Mouse (Mus musculus): ENCODE measurements around the gene Fam208b. TPM values are rescaled to one million over a fixed set of nuclear protein-coding genes. Genes with fewer than 3 reads are reported as not detected.

The Fam208b gene
- 4.7 and 6.2 TPM in 2 replicates for polyA plus RNA-seq (2012; ENCODE audit: insufficient read depth, insufficient read length, missing spikeins)

GRCm38 (mm10) chr13:3610795-3611438 is at the start of gene Fam208b:
TSS of gene Fam208b (minus strand) at chr13:3611108.
- Histone ChIP-seq H3K4me3 (ENCODE audit: insufficient read depth, low read depth, low read length) (peak within 1 kb of the TSS; percentile 91), H3K27ac (replicated peaks; ENCODE audit: low read depth, low read length) (peak within 1 kb of the TSS; percentile 65), H3K4me1 (ENCODE audit: control insufficient read depth, insufficient read depth, insufficient read length, low read length) (no peaks in the 10 kb centered on the region)

GRCm38 (mm10) chr13:3659163-3660160 is 48.6 kb upstream of the Fam208b start:
- H3K4me1 ChIP-seq (ENCODE audit: control insufficient read depth, insufficient read depth, insufficient read length, low read length) = no peaks in the 10 kb centered on the region; the same call in 1 of the 2 replicates
- no peak overlapping the region for H3K27ac ChIP-seq (replicated peaks; ENCODE audit: low read depth, low read length)
- H3K4me3 ChIP-seq (ENCODE audit: insufficient read depth, low read depth, low read length) = no peak overlapping the region

GRCm38 (mm10) chr13:3654432-3654831 is 43.5 kb upstream of the Fam208b start:
- Histone ChIP-seq H3K4me3 (ENCODE audit: insufficient read depth, low read depth, low read length) (no peak overlapping the region), H3K27ac (replicated peaks; ENCODE audit: low read depth, low read length) (no peak overlapping the region), H3K4me1 (ENCODE audit: control insufficient read depth, insufficient read depth, insufficient read length, low read length) (no peaks in the 10 kb centered on the region; the same call in 1 of the 2 replicates)

GRCm38 (mm10) chr13:3650569-3650968 is 39.7 kb upstream of the Fam208b start:
- Histone ChIP-seq H3K4me3 (ENCODE audit: insufficient read depth, low read depth, low read length) (no peak overlapping the region), H3K27ac (replicated peaks; ENCODE audit: low read depth, low read length) (no peak overlapping the region), H3K4me1 (ENCODE audit: control insufficient read depth, insufficient read depth, insufficient read length, low read length) (no peaks in the 10 kb centered on the region)

GRCm38 (mm10) chr13:3646566-3646965 is 35.7 kb upstream of the Fam208b start:
- Histone ChIP-seq H3K27ac (replicated peaks; ENCODE audit: low read depth, low read length) (no peak overlapping the region), H3K4me3 (ENCODE audit: insufficient read depth, low read depth, low read length) (no peak overlapping the region), H3K4me1 (ENCODE audit: control insufficient read depth, insufficient read depth, insufficient read length, low read length) (no peaks in the 10 kb centered on the region)

- Histone ChIP-seq H3K4me1 (ENCODE audit: control insufficient read depth, insufficient read depth, insufficient read length, low read length) (no peaks in the 10 kb centered on the region), H3K27ac (replicated peaks; ENCODE audit: low read depth, low read length) (no peak overlapping the region), H3K4me3 (ENCODE audit: insufficient read depth, low read depth, low read length) (no peak overlapping the region)
These were observed 35.0 kb upstream of the Fam208b start for GRCm38 (mm10) chr13:3645919-3646318.

GRCm38 (mm10) chr13:3644871-3645270 is 34.0 kb upstream of the Fam208b start:
- Histone ChIP-seq H3K27ac (replicated peaks; ENCODE audit: low read depth, low read length) (no peak overlapping the region), H3K4me1 (ENCODE audit: control insufficient read depth, insufficient read depth, insufficient read length, low read length) (no peaks in the 10 kb centered on the region), H3K4me3 (ENCODE audit: insufficient read depth, low read depth, low read length) (no peak overlapping the region)

GRCm38 (mm10) chr13:3642538-3642937 is 31.6 kb upstream of the Fam208b start:
- Histone ChIP-seq H3K27ac (replicated peaks; ENCODE audit: low read depth, low read length) (no peak overlapping the region), H3K4me1 (ENCODE audit: control insufficient read depth, insufficient read depth, insufficient read length, low read length) (no peaks in the 10 kb centered on the region)

GRCm38 (mm10) chr13:3642049-3642448 is 31.1 kb upstream of the Fam208b start:
- H3K4me1 ChIP-seq (ENCODE audit: control insufficient read depth, insufficient read depth, insufficient read length, low read length) = no peaks in the 10 kb centered on the region
- H3K4me3 ChIP-seq (ENCODE audit: insufficient read depth, low read depth, low read length) = no peak overlapping the region
- no peak overlapping the region for H3K27ac ChIP-seq (replicated peaks; ENCODE audit: low read depth, low read length)

More at GRCm38 (mm10) chr13:3642538-3642937, 31.6 kb upstream of the Fam208b start:
- no peak overlapping the region for H3K4me3 ChIP-seq (ENCODE audit: insufficient read depth, low read depth, low read length)

GRCm38 (mm10) chr13:3636797-3637196 is 25.9 kb upstream of the Fam208b start:
- peak overlapping the region; percentile 15; the same call in 1 of the 2 replicates for H3K27ac ChIP-seq (replicated peaks; ENCODE audit: low read depth, low read length)
- H3K4me3 ChIP-seq (ENCODE audit: insufficient read depth, low read depth, low read length) = peak overlapping the region; percentile 55
- H3K4me1 ChIP-seq (ENCODE audit: control insufficient read depth, insufficient read depth, insufficient read length, low read length) = no peaks in the 10 kb centered on the region

GRCm38 (mm10) chr13:3635076-3635475 is 24.2 kb upstream of the Fam208b start:
- Histone ChIP-seq H3K27ac (replicated peaks; ENCODE audit: low read depth, low read length) (no peak overlapping the region), H3K4me3 (ENCODE audit: insufficient read depth, low read depth, low read length) (no peak overlapping the region), H3K4me1 (ENCODE audit: control insufficient read depth, insufficient read depth, insufficient read length, low read length) (no peaks in the 10 kb centered on the region)

GRCm38 (mm10) chr13:3633895-3634811 is 23.2 kb upstream of the Fam208b start, which contains the start of gene Asb13:
TSS of gene Asb13 (plus strand) at chr13:3634032.
- Histone ChIP-seq H3K27ac (replicated peaks; ENCODE audit: low read depth, low read length) (0 out of 2 replicates have a peak within 1 kb of the TSS, but pooled peaks have one; percentile 44), H3K4me3 (ENCODE audit: insufficient read depth, low read depth, low read length) (peak within 1 kb of the TSS; percentile 93), H3K4me1 (ENCODE audit: control insufficient read depth, insufficient read depth, insufficient read length, low read length) (no peaks in the 10 kb centered on the region)

GRCm38 (mm10) chr13:3633131-3633530 is 22.2 kb upstream of the Fam208b start:
- Histone ChIP-seq H3K4me1 (ENCODE audit: control insufficient read depth, insufficient read depth, insufficient read length, low read length) (no peaks in the 10 kb centered on the region), H3K4me3 (ENCODE audit: insufficient read depth, low read depth, low read length) (no peak overlapping the region), H3K27ac (replicated peaks; ENCODE audit: low read depth, low read length) (no peak overlapping the region)

- H3K4me3 ChIP-seq (ENCODE audit: insufficient read depth, low read depth, low read length) = no peak overlapping the region
- no peak overlapping the region for H3K27ac ChIP-seq (replicated peaks; ENCODE audit: low read depth, low read length)
- H3K4me1 ChIP-seq (ENCODE audit: control insufficient read depth, insufficient read depth, insufficient read length, low read length) = no peaks in the 10 kb centered on the region
These were observed 21.6 kb upstream of the Fam208b start for GRCm38 (mm10) chr13:3632551-3632950.
